Comparison of ENCODE assay signal across 21 mouse cellular contexts in the genomic region with DNA sequence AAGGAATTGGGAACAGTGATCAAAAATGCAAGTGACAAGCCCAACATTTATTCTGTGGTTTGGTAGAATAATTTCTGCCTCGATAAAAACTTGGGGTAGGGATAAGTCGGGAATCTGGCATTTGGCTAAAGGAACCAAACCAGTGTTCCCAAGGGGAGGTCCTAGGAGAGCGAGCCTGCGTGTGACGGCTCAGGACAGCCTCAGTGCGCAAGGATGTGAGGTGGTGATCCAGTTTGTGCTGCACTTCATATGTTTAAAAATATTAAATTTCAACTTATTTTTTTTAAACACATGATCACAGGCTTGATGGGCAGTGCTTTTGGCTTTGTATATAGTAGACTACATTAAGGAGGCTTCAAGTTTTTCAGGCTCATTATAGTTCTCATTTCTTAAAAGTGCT. TPM values are rescaled to one million over a fixed set of nuclear protein-coding genes. Genes with fewer than 3 reads are reported as not detected.
DNase-seq lines count a peak whose midpoint lies in the region; TF ChIP-seq lines count a peak whose summit lies in the region.
"Had no signal": no experiment of that assay in that cellular context is flagged by ENCODE, and none has a peak within 500 bp of the region (broad histone marks: within the 10 kb centered on the region; RNA-seq: fewer than 3 reads in every experiment).

No protein-coding gene starts in this region.

- H3K4me1 ChIP-seq in heart, adult 2 months (ENCODE audit: control insufficient read depth, insufficient read depth, low read length), result no peaks in the 10 kb centered on the region
- peaks cover 3 to 28% of the 10 kb centered on the region in 2 experiments; a peak in 2 of 4 replicates for H3K4me1 ChIP-seq in CH12.LX (ENCODE audit: control insufficient read depth in 1 of 2, insufficient read depth in 2 of 2)
- no peaks in the 10 kb centered on the region for H3K4me1 ChIP-seq in MEL (ENCODE audit: control insufficient read depth in 1 of 2, insufficient read depth in 2 of 2, low read length in 2 of 2)
- H3K4me1 ChIP-seq: embryonic facial prominence, embryonic 15.5 days had no signal

- TF ChIP-seq CTCF in heart, adult 2 months (IDR thresholded peaks at IDR 0.05), result no peak
- TF ChIP-seq CTCF in CH12.LX (conservative IDR thresholded peaks at IDR 0.05 in 1 of 2, IDR thresholded peaks at IDR 0.05 in 1 of 2; ENCODE audit: low read depth in 2 of 2, low read length in 2 of 2) (no peak), MEL (IDR thresholded peaks at IDR 0.05 in 2 of 3, conservative IDR thresholded peaks at IDR 0.05 in 1 of 3; ENCODE audit: control insufficient read depth in 1 of 3, insufficient read depth in 1 of 3, low read depth in 2 of 3, low read length in 3 of 3, poor library complexity in 1 of 3, severe bottlenecking in 1 of 3) (no peak)

- in situ Hi-C loops in CH12.LX (cut with MboI; ENCODE audit: low pct_ligation_motif_present, low pct_unique_long_range_greater_than_20kb, low sequenced_read_pairs), result loop anchor here (10.0 to 25.0 kb wide), 3 partner anchors 137 to 425 kb away; no protein-coding TSS in a partner anchor

- intact Hi-C loops in heart, adult 2 months (cut with DNase I), result loop anchor here (10.0 kb wide), 1 partner anchor 315 kb away; no protein-coding TSS in a partner anchor

- H3K79me2 ChIP-seq in heart, adult 2 months (replicated peaks; ENCODE audit: control insufficient read depth, insufficient read depth, low read length), result no peaks in the 10 kb centered on the region
- H3K79me2 ChIP-seq in CH12.LX (replicated peaks; ENCODE audit: control insufficient read depth, extremely low read depth, insufficient read depth, poor library complexity, severe bottlenecking) (no peaks in the 10 kb centered on the region), MEL (ENCODE audit: control insufficient read depth, insufficient read depth, low read length, poor library complexity) (no peaks in the 10 kb centered on the region)

- H3K4me2 ChIP-seq in CH12.LX (ENCODE audit: insufficient read depth, low read depth, poor library complexity, severe bottlenecking), result no peak overlapping the region
- H3K4me2 ChIP-seq: embryonic facial prominence, embryonic 12.5 days; embryonic facial prominence, embryonic 15.5 days; forebrain, embryonic 12.5 days had no signal

- no peak for TF ChIP-seq POLR2A in heart, adult 2 months (IDR thresholded peaks at IDR 0.05; ENCODE audit: insufficient read depth, low read depth, low read length)
- TF ChIP-seq POLR2A in CH12.LX (IDR thresholded peaks at IDR 0.05; ENCODE audit: low read depth, low read length) (peak; percentile 25; the same call in 1 of the 2 replicates), MEL (IDR thresholded peaks at IDR 0.05; ENCODE audit: control insufficient read depth in 1 of 2, insufficient read depth in 1 of 2, low read depth in 1 of 2, low read length in 2 of 2, poor library complexity in 1 of 2) (no peak; a peak in 1 of 4 replicates)

- no peak overlapping the region for H3K9ac ChIP-seq in heart, adult 2 months (ENCODE audit: low read depth, low read length)
- H3K9ac ChIP-seq in CH12.LX (ENCODE audit: insufficient read depth, low read depth), result no peak overlapping the region
- no peak overlapping the region for H3K9ac ChIP-seq in MEL (ENCODE audit: control insufficient read depth, low read depth, low read length, poor library complexity, severe bottlenecking)
- H3K9ac ChIP-seq: embryonic facial prominence, embryonic 12.5 days; embryonic facial prominence, embryonic 15.5 days; forebrain, embryonic 12.5 days had no signal

- no peaks in the 10 kb centered on the region for H3K9me3 ChIP-seq in CH12.LX (replicated peaks; ENCODE audit: low read length)
- no peaks in the 10 kb centered on the region for H3K9me3 ChIP-seq in MEL (replicated peaks; ENCODE audit: insufficient read depth, low read length)
- H3K9me3 ChIP-seq: embryonic facial prominence, embryonic 12.5 days; embryonic facial prominence, embryonic 15.5 days; forebrain, embryonic 10.5 days; forebrain, embryonic 12.5 days; G1E had no signal

- DNase-seq in heart, adult 11 months, result peak; percentile 79
- no peak for DNase-seq in heart, adult 2 months
- DNase-seq in CH12.LX (ENCODE audit: extremely low read depth) (no peak), MEL (ENCODE audit: low read depth, low spot score) (no peak)
- DNase-seq in lung, postnatal 36 days, result no peak
- DNase-seq: adrenal gland, adult 2 months; adrenal gland, postnatal 10 days; adrenal gland, postnatal 25 days; cerebellum, adult 11 months; cerebellum, adult 18-20 months; cerebellum, adult 8-10 months; cerebellum, adult 9-11 months; cerebellum, postnatal 14 days; cerebellum, postnatal 36 days; embryo, embryonic 11 days had no signal

- TF ChIP-seq RAD21 in CH12.LX (IDR thresholded peaks at IDR 0.05; ENCODE audit: low read depth, low read length) (no peak), MEL (IDR thresholded peaks at IDR 0.05; ENCODE audit: low read depth, low read length) (no peak)

- H3K4me3 ChIP-seq in heart, adult 2 months, result no peak overlapping the region
- H3K4me3 ChIP-seq in CH12.LX (replicated peaks in 1 of 3; ENCODE audit: low read depth in 2 of 3, low read length in 2 of 3, poor library complexity in 1 of 3) (no peak overlapping the region), MEL (ENCODE audit: control insufficient read depth in 1 of 2, insufficient read depth in 1 of 2, low read depth in 2 of 2, low read length in 2 of 2) (no peak overlapping the region)
- H3K4me3 ChIP-seq: embryonic facial prominence, embryonic 12.5 days; embryonic facial prominence, embryonic 15.5 days; erythroblast, embryonic 14.5 days; forebrain, embryonic 10.5 days; forebrain, embryonic 12.5 days had no signal

- H3K27me3 ChIP-seq in heart, adult 2 months (ENCODE audit: control insufficient read depth, insufficient read depth, low read length), result no peaks in the 10 kb centered on the region
- H3K27me3 ChIP-seq in CH12.LX (replicated peaks), result no peaks in the 10 kb centered on the region
- no peaks in the 10 kb centered on the region for H3K27me3 ChIP-seq in MEL (ENCODE audit: control insufficient read depth in 1 of 2, insufficient read depth in 2 of 2, low read length in 2 of 2)
- H3K27me3 ChIP-seq: embryonic facial prominence, embryonic 12.5 days; embryonic facial prominence, embryonic 15.5 days; forebrain, embryonic 12.5 days had no signal

- no peak for TF ChIP-seq EP300 in heart, adult 2 months (IDR thresholded peaks at IDR 0.05; ENCODE audit: insufficient read depth, low read depth, low read length)
- no peak for TF ChIP-seq EP300 in CH12.LX (IDR thresholded peaks at IDR 0.05; ENCODE audit: low read length)
- TF ChIP-seq EP300 in MEL (IDR thresholded peaks at IDR 0.05; ENCODE audit: low read depth in 1 of 2, low read length in 2 of 2), result no peak

- no peak overlapping the region for H3K27ac ChIP-seq in heart, adult 2 months
- H3K27ac ChIP-seq in CH12.LX (ENCODE audit: insufficient read depth, low read depth), result no peak overlapping the region
- H3K27ac ChIP-seq in MEL (ENCODE audit: control insufficient read depth, low read depth, low read length), result no peak overlapping the region
- H3K27ac ChIP-seq: embryonic facial prominence, embryonic 12.5 days; embryonic facial prominence, embryonic 15.5 days; forebrain, embryonic 10.5 days; forebrain, embryonic 12.5 days had no signal

- 74% methylated on average over 6 of the region's 6 CpGs for WGBS in heart, adult 2 months

- dilution Hi-C loops in CH12.LX (cut with MboI; ENCODE audit: extremely low pct_ligation_motif_present, extremely low pct_unique_long_range_greater_than_20kb, low sequenced_read_pairs), result no loop called here

- H3K36me3 ChIP-seq in heart, adult 2 months (ENCODE audit: control insufficient read depth, insufficient read depth, low read length), result no peaks in the 10 kb centered on the region
- H3K36me3 ChIP-seq in CH12.LX (replicated peaks in 1 of 2; ENCODE audit: control insufficient read depth in 1 of 2, insufficient read depth in 1 of 2, low read length in 1 of 2), result peaks cover 15 to 36% of the 10 kb centered on the region in 2 experiments
- peaks cover 0 to 8% of the 10 kb centered on the region in 2 experiments; a peak in 3 of 4 replicates for H3K36me3 ChIP-seq in MEL (ENCODE audit: control insufficient read depth in 1 of 2, insufficient read depth in 2 of 2, low read length in 2 of 2)

TF ChIP-seq in CH12.LX, 34 proteins besides CTCF, POLR2A, EP300 and RAD21 (continues in another document):
- TF ChIP-seq ZMIZ1 (IDR thresholded peaks at IDR 0.05; ENCODE audit: low read depth, low read length), result no peak
- TF ChIP-seq MAZ (IDR thresholded peaks at IDR 0.05; ENCODE audit: low read depth, low read length), result no peak
- TF ChIP-seq PAX5 (IDR thresholded peaks at IDR 0.05; ENCODE audit: low read length), result no peak
- no peak for TF ChIP-seq MXI1 (IDR thresholded peaks at IDR 0.05; ENCODE audit: low read depth, low read length)
- TF ChIP-seq USF2 (conservative IDR thresholded peaks at IDR 0.05; ENCODE audit: low read depth, low read length), result no peak
- TF ChIP-seq CHD2 (IDR thresholded peaks at IDR 0.05; ENCODE audit: low read length), result no peak
- TF ChIP-seq JUND (conservative IDR thresholded peaks at IDR 0.05; ENCODE audit: low read depth, low read length), result no peak

TF ChIP-seq in MEL, 35 proteins besides CTCF, POLR2A, EP300 and RAD21:
- TF ChIP-seq MAX (IDR thresholded peaks at IDR 0.05; ENCODE audit: low read length) (no peak), POLR2AphosphoS2 (IDR thresholded peaks at IDR 0.05; ENCODE audit: low read length) (peak; percentile 67)
TF ChIP-seq in MEL: peak in this region for 1.

RNA-seq across cellular contexts. Expression of gene Phlda1, which starts 6.2 kb away (rescaled TPM):
- 10 to 100 TPM; 13.4 to 16.2 TPM for total RNA-seq in heart, adult 2 months (2021)
- polyA plus RNA-seq in heart, adult 2 months (2012; rRNA removed), result 8.4 and 16.8 TPM in 2 replicates
- 1.9 and 2.5 TPM in 2 replicates for total RNA-seq in CH12.LX (2012; rRNA removed)
- total RNA-seq in CH12.LX (2014; rRNA removed), result 0.99 and 2.1 TPM in 2 replicates
- polyA plus RNA-seq in CH12.LX (2012; ENCODE audit: insufficient read length, low read depth), result 7.0 and 11.6 TPM in 2 replicates
- 0.27 and 0.39 TPM in 2 replicates for total RNA-seq in MEL (2012; rRNA removed)
- polyA plus RNA-seq in MEL (2012; ENCODE audit: insufficient read depth in 1 of 2, insufficient read length in 2 of 2, low read depth in 1 of 2, low replicate concordance in 2 of 2, missing spikeins in 1 of 2), result 1 to 10 TPM in 1 of 2 experiments, not detected in 1; 3.4 TPM

RNA-seq across cellular contexts. Expression of gene Nap1l1, which starts 26.9 kb away (rescaled TPM):
- total RNA-seq in heart, adult 2 months (2021), result 10 to 100 TPM; 66.6 to 66.7 TPM
- 10.5 and 21.2 TPM in 2 replicates for polyA plus RNA-seq in heart, adult 2 months (2012; rRNA removed)
- total RNA-seq in CH12.LX (2012; rRNA removed) (196 and 231 TPM in 2 replicates), CH12.LX (2014; rRNA removed) (360 and 392 TPM in 2 replicates), MEL (2012; rRNA removed) (183 and 220 TPM in 2 replicates)
- polyA plus RNA-seq in CH12.LX (2012; ENCODE audit: insufficient read length, low read depth) (1,279 and 1,342 TPM in 2 replicates), MEL (2012; ENCODE audit: insufficient read depth in 1 of 2, insufficient read length in 2 of 2, low read depth in 1 of 2, low replicate concordance in 2 of 2, missing spikeins in 1 of 2) (100 to 1,000 TPM; 296 to 591 TPM)

Comparison
In these comparisons a context has a peak if more than half of its experiments do, and no peak if none do; other contexts are left out.
1. RNA of gene Phlda1, which starts 6.2 kb away (total RNA-seq): 13.4 to 16.2 TPM in heart, adult 2 months; 0.99 to 2.5 TPM in CH12.LX and 0.27 to 0.39 TPM in MEL; every median in the first group is over 4 times any median in the second.